Mouse (Mus musculus): ENCODE measurements around the gene Atp2b2. TPM values are rescaled to one million over a fixed set of nuclear protein-coding genes. Genes with fewer than 3 reads are reported as not detected.

Gene Atp2b2
- total and polyA plus RNA-seq, 2 experiments, result 1.0 to 1.1 TPM

- no peak for DNase-seq (ENCODE audit: extremely low read depth, low read depth, low spot score)
- H3K27me3 ChIP-seq (ENCODE audit: control insufficient read depth, insufficient read depth, low read length), result no peaks in the 10 kb centered on the region
- 80% methylated on average over 2 of the region's 2 CpGs for WGBS
- peaks cover 8% of the 10 kb centered on the region for H3K4me1 ChIP-seq (ENCODE audit: control insufficient read depth, insufficient read depth, low read length)
- no peaks in the 10 kb centered on the region for H3K36me3 ChIP-seq (ENCODE audit: control insufficient read depth, insufficient read depth, low read length)
- H3K9ac ChIP-seq (ENCODE audit: low read depth, low read length), result no peak overlapping the region
- no peaks in the 10 kb centered on the region for H3K79me2 ChIP-seq (ENCODE audit: control insufficient read depth, insufficient read depth, low read length)
- no peak for TF ChIP-seq POLR2A (IDR thresholded peaks at IDR 0.05; ENCODE audit: extremely low read depth, insufficient read depth, low read length)
- no peak overlapping the region for H3K27ac ChIP-seq (replicated peaks; ENCODE audit: insufficient read depth, low read depth, low read length)
- no peak overlapping the region for H3K4me3 ChIP-seq (ENCODE audit: insufficient read depth, low read depth, low read length)
Observed at GRCm38 (mm10) chr6:113961658-113962057, 80.8 kb downstream of the Atp2b2 start.

- no peak overlapping the region for H3K27ac ChIP-seq (replicated peaks; ENCODE audit: insufficient read depth, low read depth, low read length)
- no peak overlapping the region for H3K9ac ChIP-seq (ENCODE audit: low read depth, low read length)
- 82% methylated on average over 1 of the region's 1 CpGs for WGBS
- no peaks in the 10 kb centered on the region for H3K79me2 ChIP-seq (ENCODE audit: control insufficient read depth, insufficient read depth, low read length)
- no peak for DNase-seq (ENCODE audit: extremely low read depth, low read depth, low spot score)
- no peak overlapping the region for H3K4me3 ChIP-seq (ENCODE audit: insufficient read depth, low read depth, low read length)
- TF ChIP-seq POLR2A (IDR thresholded peaks at IDR 0.05; ENCODE audit: extremely low read depth, insufficient read depth, low read length), result no peak
- TF ChIP-seq CTCF (IDR thresholded peaks at IDR 0.05; ENCODE audit: low read depth, low read length), result no peak
- H3K4me1 ChIP-seq (ENCODE audit: control insufficient read depth, insufficient read depth, low read length), result peaks cover 8% of the 10 kb centered on the region
- H3K36me3 ChIP-seq (ENCODE audit: control insufficient read depth, insufficient read depth, low read length), result no peaks in the 10 kb centered on the region
- no peaks in the 10 kb centered on the region for H3K27me3 ChIP-seq (ENCODE audit: control insufficient read depth, insufficient read depth, low read length)
Observed at GRCm38 (mm10) chr6:113959336-113959735, 83.1 kb downstream of the Atp2b2 start.

- no peak overlapping the region for H3K9ac ChIP-seq (ENCODE audit: low read depth, low read length)
- no peaks in the 10 kb centered on the region for H3K36me3 ChIP-seq (ENCODE audit: control insufficient read depth, insufficient read depth, low read length)
- no peaks in the 10 kb centered on the region for H3K79me2 ChIP-seq (ENCODE audit: control insufficient read depth, insufficient read depth, low read length)
- no peak for TF ChIP-seq POLR2A (IDR thresholded peaks at IDR 0.05; ENCODE audit: extremely low read depth, insufficient read depth, low read length)
- TF ChIP-seq CTCF (IDR thresholded peaks at IDR 0.05; ENCODE audit: low read depth, low read length), result no peak
- no peak overlapping the region for H3K27ac ChIP-seq (replicated peaks; ENCODE audit: insufficient read depth, low read depth, low read length)
- no peak overlapping the region for H3K4me3 ChIP-seq (ENCODE audit: insufficient read depth, low read depth, low read length)
- 57% methylated on average over 2 of the region's 2 CpGs for WGBS
- H3K27me3 ChIP-seq (ENCODE audit: control insufficient read depth, insufficient read depth, low read length), result no peaks in the 10 kb centered on the region
- DNase-seq (ENCODE audit: extremely low read depth, low read depth, low spot score), result no peak
- H3K4me1 ChIP-seq (ENCODE audit: control insufficient read depth, insufficient read depth, low read length), result peaks cover 8% of the 10 kb centered on the region
Observed at GRCm38 (mm10) chr6:113958714-113959113, 83.7 kb downstream of the Atp2b2 start.

GRCm38 (mm10) chr6:113958003-113958402 is 84.4 kb downstream of the Atp2b2 start:
- Histone ChIP-seq H3K27me3 (ENCODE audit: control insufficient read depth, insufficient read depth, low read length) (no peaks in the 10 kb centered on the region), H3K4me3 (ENCODE audit: insufficient read depth, low read depth, low read length) (no peak overlapping the region), H3K4me1 (ENCODE audit: control insufficient read depth, insufficient read depth, low read length) (peaks cover 8% of the 10 kb centered on the region), H3K27ac (replicated peaks; ENCODE audit: insufficient read depth, low read depth, low read length) (peak overlapping the region; percentile 26; the same call in 1 of the 2 replicates), H3K79me2 (ENCODE audit: control insufficient read depth, insufficient read depth, low read length) (no peaks in the 10 kb centered on the region), H3K9ac (ENCODE audit: low read depth, low read length) (no peak overlapping the region), H3K36me3 (ENCODE audit: control insufficient read depth, insufficient read depth, low read length) (no peaks in the 10 kb centered on the region)
- no peak for TF ChIP-seq CTCF (IDR thresholded peaks at IDR 0.05; ENCODE audit: low read depth, low read length)
- no peak for TF ChIP-seq POLR2A (IDR thresholded peaks at IDR 0.05; ENCODE audit: extremely low read depth, insufficient read depth, low read length)
- DNase-seq (ENCODE audit: extremely low read depth, low read depth, low spot score), result peak; percentile 85
- WGBS, result 52% methylated on average over 5 of the region's 5 CpGs

- no peaks in the 10 kb centered on the region for H3K27me3 ChIP-seq (ENCODE audit: control insufficient read depth, insufficient read depth, low read length)
- 24% methylated on average over 19 of the region's 19 CpGs for WGBS
- no peak overlapping the region for H3K4me3 ChIP-seq (ENCODE audit: insufficient read depth, low read depth, low read length)
- peaks cover 8% of the 10 kb centered on the region for H3K4me1 ChIP-seq (ENCODE audit: control insufficient read depth, insufficient read depth, low read length)
- peak overlapping the region; percentile 41; the same call in 1 of the 2 replicates for H3K27ac ChIP-seq (replicated peaks; ENCODE audit: insufficient read depth, low read depth, low read length)
- H3K36me3 ChIP-seq (ENCODE audit: control insufficient read depth, insufficient read depth, low read length), result no peaks in the 10 kb centered on the region
- DNase-seq (ENCODE audit: extremely low read depth, low read depth, low spot score), result peak; percentile 76
- no peak overlapping the region for H3K9ac ChIP-seq (ENCODE audit: low read depth, low read length)
- H3K79me2 ChIP-seq (ENCODE audit: control insufficient read depth, insufficient read depth, low read length), result no peaks in the 10 kb centered on the region
- TF ChIP-seq CTCF (IDR thresholded peaks at IDR 0.05; ENCODE audit: low read depth, low read length) (no peak), POLR2A (IDR thresholded peaks at IDR 0.05; ENCODE audit: extremely low read depth, insufficient read depth, low read length) (no peak)
Observed at GRCm38 (mm10) chr6:113957232-113957940, 85.0 kb downstream of the Atp2b2 start.

GRCm38 (mm10) chr6:113947515-113947914 is 94.9 kb downstream of the Atp2b2 start:
- Histone ChIP-seq H3K4me3 (ENCODE audit: insufficient read depth, low read depth, low read length) (no peak overlapping the region), H3K27ac (replicated peaks; ENCODE audit: insufficient read depth, low read depth, low read length) (no peak overlapping the region), H3K27me3 (ENCODE audit: control insufficient read depth, insufficient read depth, low read length) (no peaks in the 10 kb centered on the region), H3K4me1 (ENCODE audit: control insufficient read depth, insufficient read depth, low read length) (no peaks in the 10 kb centered on the region), H3K9ac (ENCODE audit: low read depth, low read length) (no peak overlapping the region), H3K36me3 (ENCODE audit: control insufficient read depth, insufficient read depth, low read length) (no peaks in the 10 kb centered on the region), H3K79me2 (ENCODE audit: control insufficient read depth, insufficient read depth, low read length) (no peaks in the 10 kb centered on the region)
- WGBS, result 60% methylated on average over 8 of the region's 8 CpGs
- DNase-seq (ENCODE audit: extremely low read depth, low read depth, low spot score), result peak; percentile 77
- TF ChIP-seq POLR2A (IDR thresholded peaks at IDR 0.05; ENCODE audit: extremely low read depth, insufficient read depth, low read length) (no peak), CTCF (IDR thresholded peaks at IDR 0.05; ENCODE audit: low read depth, low read length) (no peak)
